Mouse (Mus musculus) limb, embryonic 11.5 days (tissue): Measurements from ENCODE around the gene Muc13. TPM values are rescaled to one million over a fixed set of nuclear protein-coding genes. Genes with fewer than 3 reads are reported as not detected.

Experiments used
- ATAC-seq: fragments of 200-750 bp; cut with Nextera tagmentation; 2 replicates; pipeline ENCODE4 v1.8.0; 2017; ENCODE audit warnings: low read depth; ENCODE audit not compliant: insufficient number of reproducible peaks, low FRiP score, low TSS enrichment
- DNase-seq: peaks from one replicate; pipeline ENCODE4 v3.0.0-alpha.2; 2015; ENCODE audit warnings: low spot score
- H3K27ac ChIP-seq: fragments of 300-500 bp; sonication (generic); replicated peaks from 2 replicates; pipeline ENCODE4 v1.5.1; 2014; ENCODE audit warnings: low read depth, mild to moderate bottlenecking, low read length
- H3K27me3 ChIP-seq: fragments of 300-500 bp; sonication (generic); 2 replicates; pipeline ENCODE4 v1.6.1; 2014; ENCODE audit warnings: mild to moderate bottlenecking, low read length, mixed read lengths; ENCODE audit not compliant: control insufficient read depth, insufficient read depth
- H3K36me3 ChIP-seq: fragments of 300-500 bp; sonication (generic); 2 replicates; pipeline ENCODE4 v1.6.1; 2014; ENCODE audit warnings: mild to moderate bottlenecking, low read length, moderate library complexity, mixed read lengths; ENCODE audit not compliant: control insufficient read depth, insufficient read depth
- H3K4me1 ChIP-seq: fragments of 300-500 bp; sonication (generic); 2 replicates; pipeline ENCODE4 v1.6.1; 2014; ENCODE audit warnings: low read length, mixed read lengths; ENCODE audit not compliant: control insufficient read depth, insufficient read depth
- H3K4me2 ChIP-seq: fragments of 300-500 bp; sonication (generic); 2 replicates; pipeline ENCODE4 v1.6.1; 2014; ENCODE audit warnings: low read depth, mild to moderate bottlenecking, moderate library complexity; ENCODE audit not compliant: severe bottlenecking
- H3K4me3 ChIP-seq: fragments of 300-500 bp; sonication (generic); 2 replicates; pipeline ENCODE4 v1.5.1; 2014; ENCODE audit warnings: low read depth, low read length
- H3K9ac ChIP-seq: fragments of 300-500 bp; sonication (generic); 2 replicates; pipeline ENCODE4 v1.6.1; 2014; ENCODE audit warnings: mild to moderate bottlenecking, low read length
- H3K9me3 ChIP-seq: fragments of 300-500 bp; sonication (generic); 2 replicates; pipeline ENCODE4 v1.6.1; 2016; ENCODE audit warnings: low read length; ENCODE audit not compliant: control insufficient read depth
- WGBS: fragments of 180-500 bp; shearing (Covaris S2); extraction: QIAGEN DNeasy Blood & Tissue Kit; methylation state at CpG from one replicate; pipeline ENCODE4 v1.1.7; 2014; 5-methylcytosine and 5-hydroxymethylcytosine counted together
- polyA plus RNA-seq: library from polyadenylated mRNA; unstranded; fragments of >200 nt; fragmentation: Nextera tagmentation; extraction: Ambion mirVana; gene quantifications from 2 replicates; pipeline ENCODE4 v1.2.1, GENCODE M21; 2014

Gene Muc13
- 0.15 and 0.28 TPM in 2 replicates for polyA plus RNA-seq

DNA sequence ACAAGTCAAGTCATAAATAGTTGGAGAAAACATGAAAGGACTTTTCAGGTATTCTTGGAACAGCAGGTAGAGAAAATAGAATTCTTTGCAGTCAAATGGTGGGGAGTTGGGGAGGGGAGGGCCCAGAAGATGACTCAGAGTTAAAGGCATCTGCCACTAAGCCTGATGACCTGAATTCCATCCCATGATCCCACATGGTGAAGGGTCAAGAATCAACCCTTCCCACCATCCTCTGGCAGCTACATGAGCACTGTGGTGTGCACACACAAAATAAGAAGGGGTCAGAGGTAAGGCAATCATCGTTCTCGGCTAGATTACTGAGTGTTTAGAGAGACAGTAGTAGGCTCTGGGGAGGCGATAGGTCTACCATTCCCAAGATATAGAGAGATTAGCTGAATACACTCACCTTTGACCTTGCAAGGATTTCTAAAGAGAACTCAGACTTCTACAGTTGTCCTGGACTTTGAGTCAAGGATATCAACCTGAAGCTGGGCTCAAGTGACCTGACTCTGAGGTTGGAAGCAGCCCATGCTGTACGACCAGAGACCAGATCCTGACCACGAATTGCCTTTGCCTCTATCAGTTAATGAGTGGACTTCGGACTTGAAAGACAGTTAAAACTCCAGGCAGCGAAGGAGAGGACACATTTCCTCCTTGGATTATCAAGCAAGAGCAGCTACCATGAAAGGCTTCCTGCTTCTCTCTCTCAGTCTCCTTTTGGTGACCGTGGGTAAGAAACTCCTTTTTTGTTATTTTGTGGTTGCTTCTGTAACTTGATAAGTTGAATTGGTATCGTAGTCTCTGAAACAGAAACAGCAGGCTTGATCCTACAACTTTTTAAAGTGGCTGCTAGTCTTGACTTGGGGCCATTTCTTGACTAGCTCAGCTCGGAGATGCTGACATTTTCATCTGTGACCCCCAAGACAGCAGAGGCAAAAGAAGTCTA, at the start of gene Muc13:
Gene Muc13 (plus strand): TSS at position 192 of the 946 bp plus-strand sequence.
- no peak within 1 kb of the TSS for H3K27ac ChIP-seq
- no peak within 1 kb of the TSS for H3K4me3 ChIP-seq
- 83% methylated on average over 10 of the region's 10 CpGs for WGBS
- no peaks in the 10 kb centered on the region for H3K4me1 ChIP-seq
- no peak within 1 kb of the TSS for H3K4me2 ChIP-seq
- no peaks in the 10 kb centered on the region for H3K9me3 ChIP-seq
- no peak for ATAC-seq
- no peaks in the 10 kb centered on the region for H3K27me3 ChIP-seq
- no peak for DNase-seq
- no peaks in the 10 kb centered on the region for H3K36me3 ChIP-seq
- no peak within 1 kb of the TSS for H3K9ac ChIP-seq

DNA sequence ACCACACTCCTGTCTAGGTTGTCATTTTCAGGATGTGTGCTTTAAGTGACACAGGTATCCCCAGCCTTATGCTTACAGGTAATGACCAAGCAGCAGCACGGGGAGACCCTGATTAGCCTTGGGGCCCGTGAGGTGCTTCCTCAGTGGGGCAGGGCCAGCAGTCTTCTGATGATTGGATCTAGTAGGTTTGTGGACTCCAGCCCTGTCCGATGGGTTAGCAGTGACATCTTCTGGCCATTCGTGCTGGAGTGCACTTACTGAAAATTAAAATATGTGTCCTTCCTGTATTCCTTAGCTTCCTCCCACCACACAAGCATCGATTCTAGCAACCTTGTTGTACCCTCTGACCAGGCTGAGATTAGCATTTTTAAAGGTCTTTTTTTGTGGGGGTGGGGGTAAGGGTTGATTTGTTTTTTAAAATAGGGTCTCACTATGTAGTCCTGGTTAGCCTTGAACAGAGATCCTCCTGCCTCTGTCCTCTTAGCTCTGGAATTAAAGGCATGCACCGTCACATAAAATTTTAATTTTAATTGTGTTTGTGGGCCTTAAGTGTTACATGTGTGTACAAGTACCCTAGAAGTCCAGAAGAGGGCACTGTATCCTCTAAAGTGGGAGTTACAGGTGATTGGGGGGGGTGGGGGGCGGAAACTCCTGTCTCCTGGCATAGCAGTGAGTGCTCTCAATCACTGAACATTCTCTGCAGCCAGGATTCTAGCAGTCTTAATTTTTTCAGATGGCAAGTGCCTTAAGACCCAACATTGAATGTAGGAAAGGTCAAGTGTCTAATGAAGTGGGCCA, 49.0 kb upstream of the Muc13 start:
- H3K36me3 ChIP-seq: no peaks in the 10 kb centered on the region
- ATAC-seq (no peak), DNase-seq (peak; percentile 55)
- H3K4me3 ChIP-seq: no peak overlapping the region
- no peak overlapping the region for H3K4me2 ChIP-seq
- H3K27ac ChIP-seq: no peak overlapping the region
- peaks cover 12% of the 10 kb centered on the region for H3K4me1 ChIP-seq
- no peak overlapping the region for H3K9ac ChIP-seq
- H3K9me3 ChIP-seq: no peaks in the 10 kb centered on the region
- 66% methylated on average over 7 of the region's 7 CpGs for WGBS
- no peaks in the 10 kb centered on the region for H3K27me3 ChIP-seq

DNA sequence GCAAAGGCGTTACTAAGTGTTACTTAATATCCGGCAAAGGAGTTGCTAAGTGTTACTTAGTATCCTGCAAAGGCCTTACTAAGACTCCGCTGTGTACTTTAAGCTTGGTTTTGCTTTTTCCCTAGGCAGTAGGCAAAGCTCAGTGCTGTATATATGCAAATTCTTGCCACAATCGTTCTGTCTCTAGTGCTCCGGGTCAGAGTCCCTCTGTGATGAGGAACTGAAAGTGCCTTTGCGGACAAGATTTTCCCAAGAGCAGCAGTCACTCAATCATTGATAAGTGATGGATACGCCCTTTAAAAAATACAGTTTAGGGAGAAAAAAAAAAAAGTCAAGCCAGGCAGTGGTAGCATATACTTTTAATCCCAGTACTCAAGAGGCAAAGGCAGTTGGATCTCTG, 48.4 kb upstream of the Muc13 start:
- Histone ChIP-seq H3K27me3 (no peaks in the 10 kb centered on the region), H3K36me3 (no peaks in the 10 kb centered on the region), H3K9ac (no peak overlapping the region), H3K27ac (no peak overlapping the region), H3K4me1 (peaks cover 12% of the 10 kb centered on the region), H3K9me3 (no peaks in the 10 kb centered on the region), H3K4me3 (no peak overlapping the region), H3K4me2 (no peak overlapping the region)
- ATAC-seq (no peak), DNase-seq (no peak)
- WGBS: 90% methylated on average over 7 of the region's 7 CpGs

DNA sequence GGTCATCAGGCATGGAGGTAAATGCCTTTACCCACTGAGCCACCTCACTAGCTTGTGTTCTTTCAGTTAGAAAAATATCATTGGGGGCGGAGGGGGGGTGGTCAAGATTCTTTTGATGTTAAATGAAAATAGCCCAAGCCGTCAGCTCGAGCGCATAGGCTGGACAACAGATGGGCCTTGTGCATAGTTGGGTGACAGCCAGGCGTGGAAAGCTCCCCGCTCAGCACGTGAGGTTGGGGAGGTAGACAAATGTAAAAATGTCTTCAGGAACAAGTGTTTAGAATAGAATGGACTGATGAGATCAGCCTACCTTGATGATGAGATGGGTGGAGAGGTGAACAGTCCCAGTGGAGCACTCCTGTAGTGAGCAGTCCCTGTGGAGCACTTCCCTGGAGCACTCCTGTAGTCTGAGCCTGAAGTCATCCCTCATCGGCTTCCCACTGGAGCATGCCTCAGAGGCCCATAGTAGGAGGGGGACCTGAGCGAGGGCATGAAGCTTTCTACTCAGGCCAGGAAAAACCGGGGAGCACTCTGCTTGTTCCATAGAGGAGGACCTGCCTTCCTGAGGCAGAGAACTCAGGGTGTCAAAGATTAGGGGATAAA, 47.7 kb upstream of the Muc13 start:
- Histone ChIP-seq H3K36me3 (no peaks in the 10 kb centered on the region), H3K27ac (no peak overlapping the region), H3K9me3 (no peaks in the 10 kb centered on the region), H3K4me3 (no peak overlapping the region), H3K4me1 (peaks cover 9% of the 10 kb centered on the region), H3K9ac (no peak overlapping the region), H3K27me3 (no peaks in the 10 kb centered on the region), H3K4me2 (no peak overlapping the region)
- no peak for DNase-seq
- WGBS: 91% methylated on average over 10 of the region's 10 CpGs
- ATAC-seq: no peak

DNA sequence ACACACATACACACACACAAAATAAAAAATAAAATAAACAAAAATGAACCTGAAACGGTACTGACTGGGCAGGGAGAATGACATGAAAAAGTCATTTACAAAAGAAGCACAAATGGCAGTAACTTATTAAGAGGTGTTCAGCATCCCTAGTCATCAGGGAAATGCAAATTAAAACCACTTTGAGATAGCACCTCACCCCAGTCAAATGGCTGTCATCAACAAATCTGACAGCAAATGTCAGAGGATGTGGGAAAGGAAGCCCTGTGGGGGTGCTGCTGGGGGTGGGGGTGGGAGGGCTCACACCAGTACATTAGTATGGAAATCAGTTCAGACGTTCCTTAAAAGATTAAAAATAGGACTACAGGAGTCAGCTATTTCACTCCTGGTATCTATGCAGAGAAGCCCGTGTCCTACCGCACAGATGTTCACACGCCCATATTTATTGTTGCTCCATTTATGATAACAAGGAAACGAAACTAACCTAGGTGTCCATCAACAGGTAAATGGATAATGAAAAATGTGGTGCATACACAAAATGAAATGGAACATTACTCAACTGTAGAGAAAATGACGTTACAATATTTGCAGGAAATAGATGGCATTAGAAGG, 46.4 kb upstream of the Muc13 start:
- 62% methylated on average over 7 of the region's 7 CpGs for WGBS
- Histone ChIP-seq H3K27ac (no peak overlapping the region), H3K36me3 (no peaks in the 10 kb centered on the region), H3K9me3 (no peaks in the 10 kb centered on the region), H3K4me3 (no peak overlapping the region), H3K4me2 (no peak overlapping the region), H3K4me1 (peaks cover under 1% of the 10 kb centered on the region; the same call in 1 of the 2 replicates), H3K9ac (no peak overlapping the region), H3K27me3 (no peaks in the 10 kb centered on the region)
- DNase-seq (no peak), ATAC-seq (no peak)

DNA sequence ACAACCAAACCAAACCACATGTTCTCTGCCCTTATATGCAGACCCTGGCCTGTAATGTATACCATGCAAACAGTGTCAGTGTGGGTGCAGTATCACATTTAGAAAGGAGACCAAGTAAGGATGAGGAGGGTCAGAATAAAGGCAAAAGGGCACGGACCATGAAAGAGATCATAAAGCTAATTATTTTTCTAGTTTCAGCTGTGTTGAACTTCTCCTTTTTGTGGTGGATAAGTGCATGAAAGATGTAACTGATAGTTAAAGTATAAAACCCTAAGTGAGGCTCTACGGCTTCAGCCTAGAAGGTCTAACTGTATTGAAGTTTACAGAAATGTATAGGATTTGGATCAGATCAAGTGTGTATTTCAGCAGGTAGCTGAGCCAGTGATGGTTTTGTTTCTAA, 45.8 kb upstream of the Muc13 start:
- no peaks in the 10 kb centered on the region for H3K27me3 ChIP-seq
- WGBS: 84% methylated on average over 2 of the region's 2 CpGs
- no peak overlapping the region for H3K4me3 ChIP-seq
- no peaks in the 10 kb centered on the region for H3K4me1 ChIP-seq
- DNase-seq: no peak
- H3K9ac ChIP-seq: no peak overlapping the region
- H3K4me2 ChIP-seq: no peak overlapping the region
- H3K9me3 ChIP-seq: no peaks in the 10 kb centered on the region
- H3K27ac ChIP-seq: no peak overlapping the region
- ATAC-seq: no peak
- H3K36me3 ChIP-seq: no peaks in the 10 kb centered on the region

DNA sequence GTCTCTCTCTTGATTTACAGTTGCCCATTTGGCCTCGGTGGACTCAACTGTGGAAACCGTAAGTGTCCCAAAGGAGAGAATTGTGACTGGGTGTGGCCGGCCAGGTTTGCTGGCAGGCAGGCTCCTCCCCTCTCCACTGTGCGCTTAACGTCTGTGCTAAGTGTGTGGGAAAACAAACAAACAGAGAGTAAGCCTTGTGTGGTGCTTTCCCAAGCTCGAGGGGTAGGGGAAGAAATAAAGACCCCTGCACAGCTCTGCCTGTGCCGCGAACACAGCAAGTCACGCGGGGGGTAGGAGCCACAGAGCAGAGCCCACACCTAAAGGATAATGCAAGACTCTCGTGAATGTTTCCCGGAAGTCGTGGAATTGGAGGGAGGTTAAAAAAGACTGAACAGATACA, 42.7 kb upstream of the Muc13 start:
- Histone ChIP-seq H3K27me3 (no peaks in the 10 kb centered on the region), H3K9me3 (no peaks in the 10 kb centered on the region), H3K36me3 (no peaks in the 10 kb centered on the region), H3K9ac (no peak overlapping the region), H3K4me3 (no peak overlapping the region), H3K27ac (no peak overlapping the region), H3K4me1 (no peaks in the 10 kb centered on the region), H3K4me2 (peak overlapping the region; percentile 16; the same call in 1 of the 2 replicates)
- DNase-seq (no peak), ATAC-seq (no peak)
- 19% methylated on average over 13 of the region's 13 CpGs for WGBS

DNA sequence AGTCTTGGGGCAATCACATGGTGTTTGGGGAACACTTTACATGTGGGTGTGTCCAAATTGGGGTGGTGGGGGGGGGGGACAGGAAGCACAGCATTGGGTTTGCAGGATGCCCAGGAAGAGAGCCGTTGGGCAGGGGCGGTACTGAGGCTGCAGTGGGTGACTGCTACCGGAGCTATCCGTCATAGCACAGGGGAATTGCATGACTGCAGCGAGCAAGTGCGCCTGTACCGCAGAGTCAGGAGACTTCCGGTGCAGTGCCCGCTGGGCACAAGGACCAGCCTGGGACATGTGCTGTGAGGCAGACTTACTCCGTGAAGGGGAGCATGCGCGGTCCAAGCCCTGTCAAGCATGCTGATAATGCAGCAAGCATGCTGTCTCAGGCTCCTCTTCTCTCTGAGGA, 42.2 kb upstream of the Muc13 start:
- Histone ChIP-seq H3K27ac (no peak overlapping the region), H3K27me3 (no peaks in the 10 kb centered on the region), H3K4me2 (peak overlapping the region; percentile 16; the same call in 1 of the 2 replicates), H3K36me3 (no peaks in the 10 kb centered on the region), H3K9me3 (no peaks in the 10 kb centered on the region), H3K9ac (no peak overlapping the region), H3K4me3 (no peak overlapping the region), H3K4me1 (no peaks in the 10 kb centered on the region)
- no peak for ATAC-seq
- DNase-seq: no peak
- WGBS: 44% methylated on average over 12 of the region's 12 CpGs
